Mouse (Mus musculus): Measurements from ENCODE around the gene Gm28372. TPM values are rescaled to one million over a fixed set of nuclear protein-coding genes. Genes with fewer than 3 reads are reported as not detected.
A peak's percentile ranks its signal among the peaks of the same experiment; 100 is the strongest.

Gm28372 gene
- total RNA-seq, 2 experiments from 2014 or later: not detected

DNA sequence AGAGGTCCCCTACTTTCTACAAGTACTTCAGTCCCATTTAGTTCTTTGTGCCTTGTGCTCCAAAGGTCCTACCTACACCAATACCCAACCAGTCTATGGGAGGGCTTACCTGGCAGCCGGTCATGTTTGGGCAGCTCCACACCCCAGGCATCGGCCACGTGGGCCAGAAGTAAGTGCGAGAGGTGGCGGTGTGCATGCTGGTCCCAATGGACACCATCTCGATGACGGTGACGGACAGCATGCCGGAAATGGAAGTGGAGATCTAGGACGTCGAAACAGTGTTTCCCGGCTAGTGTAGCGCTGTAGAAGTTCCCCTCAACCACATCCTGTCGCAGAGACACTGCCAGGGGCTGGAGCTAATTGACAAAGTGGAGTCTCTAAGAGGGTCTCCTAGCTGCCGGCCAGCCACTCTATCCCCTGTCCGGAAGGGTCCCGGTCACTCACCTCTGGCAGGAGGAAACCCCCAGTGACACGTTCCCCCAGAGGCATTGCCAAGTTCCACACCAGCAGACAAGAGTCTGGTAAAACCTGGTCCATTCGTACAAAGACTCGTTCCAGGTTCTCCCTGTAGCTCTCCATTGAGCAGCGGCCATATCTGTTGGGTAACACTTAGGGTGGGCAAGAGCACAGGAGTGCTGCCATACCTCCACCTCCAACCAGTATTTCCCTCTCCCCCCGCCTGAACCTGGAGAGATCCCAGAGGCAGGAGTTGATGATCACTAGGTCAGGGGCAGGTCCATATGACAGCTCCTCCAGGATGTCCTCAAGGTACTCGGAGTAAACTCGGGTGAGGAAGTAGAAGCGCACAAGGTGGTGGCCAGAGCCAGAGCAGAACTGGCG lies 17.0 kb downstream of the Gm28372 start:
- no peak overlapping the region for H3K27ac ChIP-seq
- no peak overlapping the region for H3K4me3 ChIP-seq
- no peak for DNase-seq
- no peak for TF ChIP-seq CTCF (IDR thresholded peaks at IDR 0.05)
- intact Hi-C loops (cut with DNase I): loop anchor here (5.0 kb wide), 1 partner anchor 135 kb away; no protein-coding TSS in a partner anchor

DNA sequence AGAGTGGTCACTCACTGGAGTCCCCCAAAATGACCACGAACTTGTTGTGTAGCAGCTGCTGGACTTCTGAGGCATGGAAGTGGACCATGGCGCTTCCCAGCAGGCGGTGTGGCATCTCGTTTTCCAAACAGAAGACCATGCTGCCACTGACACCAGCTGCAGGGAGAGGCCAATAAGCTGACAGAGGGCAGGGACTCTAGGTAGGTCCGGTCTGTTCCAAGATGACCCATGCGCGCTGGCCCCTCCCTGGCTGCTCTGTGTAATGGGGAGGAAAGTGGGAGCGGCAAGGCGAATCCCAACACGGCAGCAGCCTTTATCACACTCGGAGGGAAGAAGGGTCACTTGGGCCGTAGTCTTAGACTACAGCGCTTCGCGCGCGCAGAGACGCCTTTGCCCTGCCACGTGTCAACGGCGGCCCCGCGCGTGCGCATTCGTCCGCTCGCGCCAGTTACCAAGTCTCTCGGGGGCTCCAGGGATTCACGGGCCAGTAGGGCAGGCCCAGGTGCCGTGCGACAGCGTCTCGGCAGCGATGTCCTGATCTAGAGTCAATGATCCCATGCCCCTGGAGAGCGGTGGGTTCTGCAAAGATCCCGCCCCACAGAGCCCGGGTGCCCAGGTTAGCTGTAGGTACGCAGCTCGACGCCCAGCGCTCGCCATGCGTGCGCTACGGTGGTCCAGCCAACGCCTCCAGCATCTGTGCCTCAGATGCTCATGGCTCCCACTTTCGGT lies 18.5 kb downstream of the Gm28372 start:
- Histone ChIP-seq H3K4me3 (peak overlapping the region; percentile 90), H3K27ac (peak overlapping the region; percentile 91)
- TF ChIP-seq CTCF (IDR thresholded peaks at IDR 0.05): no peak
- intact Hi-C loops (cut with DNase I): loop anchor here (5.0 kb wide), 1 partner anchor 136 kb away; no protein-coding TSS in a partner anchor
- peak; percentile 87 for DNase-seq

DNA sequence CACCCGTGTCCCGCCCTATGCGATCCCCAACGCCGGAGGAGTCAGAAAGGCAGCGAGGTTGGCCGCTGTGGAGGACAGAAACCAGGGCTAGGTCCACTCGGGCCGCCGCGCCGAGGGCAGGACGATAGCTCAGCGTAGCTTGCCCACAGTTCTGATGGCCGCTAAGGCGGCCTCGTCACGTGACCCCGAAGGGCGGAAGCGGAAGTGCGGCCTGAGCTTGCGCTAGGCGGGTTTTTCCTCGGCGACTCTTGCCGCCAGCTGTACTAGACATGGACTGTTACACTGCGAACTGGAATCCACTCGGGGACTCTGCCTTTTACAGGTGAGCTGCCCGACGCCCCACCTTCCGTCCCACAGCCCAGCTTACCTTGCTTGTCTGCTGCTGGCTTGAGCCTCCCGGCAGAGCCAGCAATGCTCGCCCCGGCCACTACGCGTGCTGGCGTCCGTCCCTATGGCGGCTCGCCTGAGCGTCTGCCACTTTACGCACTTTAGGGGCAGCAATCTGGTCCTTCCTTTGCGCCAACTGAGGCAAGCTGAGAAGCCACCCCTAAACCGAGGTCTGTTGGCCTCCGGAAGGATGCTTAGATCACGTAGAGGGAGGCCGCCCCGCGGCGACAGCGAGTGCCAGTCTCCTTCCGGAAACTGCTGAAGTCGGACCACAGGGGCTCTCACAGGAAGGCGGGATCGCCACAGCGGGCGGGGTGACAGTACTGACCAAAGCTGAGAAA lies 19.3 kb downstream of the Gm28372 start, which contains the start of the genes Vps16 and Pced1a:
Gene Vps16 (plus strand): TSS at position 214 of the 728 bp plus-strand sequence.
Gene Pced1a (minus strand): TSS at position 576 of the 728 bp plus-strand sequence.
- Histone ChIP-seq H3K27ac (peak within 1 kb of the TSS; percentile 91), H3K4me3 (peak within 1 kb of the TSS; percentile 90)
- peak; percentile 74 for TF ChIP-seq CTCF (IDR thresholded peaks at IDR 0.05)
- peak; percentile 96 for DNase-seq
- intact Hi-C loops (cut with DNase I): loop anchor here (5.0 kb wide), 1 partner anchor 137 kb away; no protein-coding TSS in a partner anchor

DNA sequence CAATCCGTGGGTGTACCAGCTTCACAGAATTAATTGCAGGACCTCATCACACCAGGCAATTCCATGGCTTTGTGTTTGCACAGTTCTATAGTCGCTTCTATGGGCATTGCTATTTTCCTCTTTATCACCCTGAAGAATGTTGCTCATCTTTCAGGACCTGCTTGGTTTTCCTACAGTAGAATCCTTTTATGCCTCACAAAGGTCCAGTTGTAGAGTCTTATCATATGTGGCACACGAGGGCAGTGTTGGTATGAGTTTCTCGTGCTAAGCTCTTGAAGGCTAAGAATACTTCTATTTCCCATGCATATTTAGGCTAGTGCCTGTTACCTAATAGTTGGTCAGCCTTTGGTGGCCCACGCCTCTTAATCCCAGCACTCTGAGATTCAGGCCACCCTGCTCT lies 20.1 kb downstream of the Gm28372 start:
- TF ChIP-seq CTCF (IDR thresholded peaks at IDR 0.05): peak; percentile 14; the same call in 1 of the 2 replicates
- Histone ChIP-seq H3K27ac (peak overlapping the region; percentile 91), H3K4me3 (peak overlapping the region; percentile 90)
- intact Hi-C loops (cut with DNase I): no loop called here
- no peak for DNase-seq

DNA sequence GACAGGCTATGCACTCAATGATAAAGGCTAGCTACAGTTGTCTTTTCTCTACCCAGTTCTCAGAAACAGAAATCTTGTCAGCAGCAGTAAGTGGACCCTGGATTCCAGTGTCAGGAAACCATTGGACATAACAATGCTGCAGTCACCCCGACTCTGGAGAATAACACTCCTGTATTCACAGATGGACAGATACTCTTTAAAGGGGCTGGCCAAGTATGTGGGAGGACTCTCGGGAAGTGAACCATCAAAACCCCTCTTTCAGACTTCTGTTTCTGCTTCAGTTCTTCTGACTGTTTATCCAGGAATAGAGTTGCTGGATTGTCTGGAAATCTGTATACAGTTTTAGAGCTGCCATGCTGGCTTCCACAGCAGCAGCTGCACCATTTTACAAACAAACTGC lies 24.8 kb downstream of the Gm28372 start:
- Histone ChIP-seq H3K4me3 (no peak overlapping the region), H3K27ac (no peak overlapping the region)
- no peak for TF ChIP-seq CTCF (IDR thresholded peaks at IDR 0.05)
- no peak for DNase-seq
- intact Hi-C loops (cut with DNase I): no loop called here

DNA sequence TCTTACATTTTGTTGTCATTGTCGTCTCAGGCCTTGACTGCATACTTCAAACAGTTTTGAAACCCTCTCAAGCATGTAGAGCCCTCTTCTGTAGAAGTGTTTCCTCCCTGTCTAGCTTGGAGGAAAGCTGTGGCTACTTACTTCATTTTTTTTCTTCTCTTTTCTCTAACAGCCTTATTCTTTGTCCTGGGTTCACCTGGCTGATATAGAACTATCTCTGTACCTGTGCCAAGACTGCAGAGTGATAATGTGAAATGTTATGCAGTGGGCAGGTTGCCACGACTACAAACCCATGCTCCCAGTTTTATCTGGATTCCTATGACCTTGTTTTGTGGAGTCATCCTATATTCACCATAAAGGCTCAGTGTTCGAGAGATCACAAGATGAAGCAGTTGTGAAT lies 25.4 kb downstream of the Gm28372 start:
- intact Hi-C loops (cut with DNase I): no loop called here
- Histone ChIP-seq H3K27ac (no peak overlapping the region), H3K4me3 (no peak overlapping the region)
- DNase-seq: no peak
- TF ChIP-seq CTCF (IDR thresholded peaks at IDR 0.05): no peak

DNA sequence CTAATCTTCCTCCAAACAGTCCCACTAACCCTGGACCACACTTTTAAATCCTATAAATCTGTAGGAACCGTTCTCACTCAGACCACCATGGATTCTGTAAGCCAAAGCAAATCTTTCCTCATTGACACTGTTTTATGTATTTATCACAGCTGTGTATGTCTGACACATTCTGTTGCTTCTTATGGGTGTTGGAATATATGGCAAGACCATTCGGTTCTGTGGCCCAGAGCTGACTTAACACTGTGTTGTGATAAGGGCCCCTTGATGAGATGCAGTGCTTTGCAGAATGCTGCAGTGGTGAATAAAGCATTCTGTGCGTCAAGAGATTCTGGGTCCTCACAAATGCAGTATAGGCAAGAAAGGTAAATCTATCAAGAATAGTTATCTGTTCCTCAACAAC lies 27.1 kb downstream of the Gm28372 start:
- intact Hi-C loops (cut with DNase I): no loop called here
- H3K4me3 ChIP-seq: no peak overlapping the region
- no peak overlapping the region for H3K27ac ChIP-seq
- TF ChIP-seq CTCF (IDR thresholded peaks at IDR 0.05): no peak
- no peak for DNase-seq

DNA sequence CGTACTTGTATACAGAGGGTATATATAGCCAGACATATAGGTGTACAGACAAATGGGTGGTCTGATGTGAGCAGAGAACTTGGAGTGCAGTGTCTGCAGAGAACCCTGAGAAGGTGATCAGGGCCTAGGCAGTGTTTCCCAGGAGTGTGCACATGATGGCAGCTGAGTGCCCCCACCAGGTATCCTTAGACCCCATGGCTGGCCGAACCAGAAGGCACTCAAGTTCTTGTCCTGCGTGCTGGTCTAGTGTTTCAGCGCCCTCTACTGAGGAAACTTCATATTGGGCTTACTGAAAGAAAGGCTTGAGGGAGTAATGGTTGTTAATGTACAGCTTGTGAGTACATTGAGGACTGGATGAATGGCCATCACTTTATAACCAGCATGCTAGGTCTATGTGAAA lies 28.1 kb downstream of the Gm28372 start:
- intact Hi-C loops (cut with DNase I): no loop called here
- DNase-seq: no peak
- no peak overlapping the region for H3K4me3 ChIP-seq
- peak; percentile 65 for TF ChIP-seq CTCF (IDR thresholded peaks at IDR 0.05)
- no peak overlapping the region for H3K27ac ChIP-seq

DNA sequence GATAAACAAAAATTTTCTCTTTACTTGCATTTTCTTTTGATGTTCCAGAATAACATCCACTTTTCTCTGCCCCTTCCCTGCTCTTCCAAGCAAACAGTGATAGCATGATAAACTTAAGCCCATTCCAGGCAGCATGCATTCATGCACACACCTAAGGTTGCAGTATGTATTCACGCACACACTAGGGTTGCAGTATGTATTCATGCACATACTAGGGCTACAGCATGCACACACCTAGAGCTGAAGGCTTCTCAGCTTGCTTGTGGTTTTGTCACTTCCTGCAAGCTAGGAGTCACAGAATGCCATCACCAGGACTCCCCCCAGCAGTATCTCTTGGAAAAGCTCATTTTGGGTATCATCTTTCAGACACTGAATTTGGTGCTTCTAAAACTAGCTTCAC lies 31.7 kb downstream of the Gm28372 start:
- TF ChIP-seq CTCF (IDR thresholded peaks at IDR 0.05): no peak
- DNase-seq: no peak
- Histone ChIP-seq H3K4me3 (no peak overlapping the region), H3K27ac (no peak overlapping the region)
- intact Hi-C loops (cut with DNase I): no loop called here

DNA sequence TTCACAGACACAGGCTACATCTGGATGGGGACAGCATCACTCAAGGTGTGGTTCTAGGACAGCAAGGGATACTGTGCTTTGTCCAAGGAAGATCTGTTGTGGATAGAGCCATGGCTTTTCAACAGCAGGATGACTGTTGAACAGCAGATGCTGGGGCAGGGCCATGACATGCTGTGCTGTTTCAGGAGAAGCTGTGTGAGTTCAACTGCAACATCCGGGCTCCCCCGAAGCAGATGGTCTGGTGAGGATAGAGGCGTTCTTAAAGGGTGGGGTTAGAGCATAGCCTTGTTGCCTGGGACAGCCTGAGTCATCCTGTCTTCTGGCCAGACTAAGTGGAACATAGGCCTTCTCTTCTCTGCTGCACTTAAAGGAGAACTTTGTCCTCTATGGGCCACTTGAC lies 33.8 kb downstream of the Gm28372 start:
- no peak for TF ChIP-seq CTCF (IDR thresholded peaks at IDR 0.05)
- intact Hi-C loops (cut with DNase I): no loop called here
- H3K27ac ChIP-seq: no peak overlapping the region
- peak; percentile 31 for DNase-seq
- no peak overlapping the region for H3K4me3 ChIP-seq

DNA sequence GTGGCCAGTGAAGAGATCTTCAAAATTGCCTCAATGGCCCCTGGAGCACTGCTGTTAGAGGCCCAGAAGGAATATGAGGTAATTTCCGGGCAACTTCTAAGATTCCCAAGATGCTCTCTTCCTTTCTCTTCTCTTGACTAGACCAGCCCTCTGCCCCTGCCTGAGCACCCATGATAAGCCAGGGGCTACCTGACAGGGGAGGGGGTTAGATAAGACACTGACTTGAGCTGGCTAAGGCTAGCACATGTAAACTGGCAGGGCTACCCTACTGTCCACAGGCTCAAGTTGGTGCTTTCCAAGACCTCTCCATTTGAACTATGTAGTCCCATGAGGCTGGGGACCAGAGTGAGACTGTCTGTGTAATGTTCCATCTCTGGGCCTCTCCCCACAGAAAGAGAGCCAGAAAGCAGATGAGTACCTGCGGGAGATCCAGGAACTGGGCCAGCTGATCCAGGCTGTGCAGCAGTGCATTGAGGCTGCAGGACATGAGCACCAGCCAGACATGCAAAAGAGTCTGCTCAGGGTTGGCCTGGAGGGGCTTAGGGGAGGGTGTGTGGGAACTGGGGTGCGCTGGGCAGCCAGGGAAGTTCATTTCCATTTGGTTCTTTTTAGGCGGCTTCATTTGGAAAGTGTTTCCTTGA lies 34.9 kb downstream of the Gm28372 start:
- no peak for TF ChIP-seq CTCF (IDR thresholded peaks at IDR 0.05)
- intact Hi-C loops (cut with DNase I): no loop called here
- Histone ChIP-seq H3K27ac (no peak overlapping the region), H3K4me3 (no peak overlapping the region)
- no peak for DNase-seq

DNA sequence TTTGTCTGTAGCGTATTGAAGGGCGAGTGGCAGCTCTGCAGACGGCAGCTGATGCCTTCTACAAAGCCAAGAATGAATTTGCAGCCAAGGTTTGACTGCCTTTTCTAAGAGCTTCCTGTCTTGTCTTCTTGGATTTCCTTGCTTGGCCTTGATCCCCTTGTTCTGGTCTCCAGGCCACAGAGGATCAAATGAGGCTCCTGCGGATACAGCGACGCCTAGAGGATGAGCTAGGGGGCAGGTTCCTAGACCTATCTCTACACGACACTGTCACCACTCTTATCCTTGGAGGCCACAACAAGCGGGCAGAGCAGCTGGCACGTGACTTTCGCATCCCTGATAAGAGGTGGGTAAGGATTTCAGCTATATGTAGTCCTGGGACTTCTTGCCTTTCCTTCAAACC lies 37.1 kb downstream of the Gm28372 start:
- no peak for DNase-seq
- TF ChIP-seq CTCF (IDR thresholded peaks at IDR 0.05): no peak
- Histone ChIP-seq H3K4me3 (no peak overlapping the region), H3K27ac (no peak overlapping the region)
- intact Hi-C loops (cut with DNase I): no loop called here
